ENCODE assay signal across 12 mouse cellular contexts in genomic region chr11:60224676-60225075, GRCm38 (mm10). TPM values are rescaled to one million over a fixed set of nuclear protein-coding genes. Genes with fewer than 3 reads are reported as not detected.
DNase-seq lines count a peak whose midpoint lies in the region; ATAC-seq and TF ChIP-seq lines count a peak whose summit lies in the region.
"Had no signal": no experiment of that assay in that cellular context is flagged by ENCODE, and none has a peak within 500 bp of the region (broad histone marks: within the 10 kb centered on the region; RNA-seq: fewer than 3 reads in every experiment).

No protein-coding gene starts in this region.

- peak; percentile 37 to 86 for DNase-seq in adrenal gland, adult (ENCODE audit: inconsistent age in 2 of 2, low spot score in 1 of 2)
- DNase-seq in adrenal gland, adult 18-20 months (ENCODE audit: low spot score in 2 of 2), result no peak
- no peak for DNase-seq in layer of hippocampus, adult 2 months (ENCODE audit: low spot score in 2 of 2)
- no peak for DNase-seq in layer of hippocampus, postnatal 14 days (ENCODE audit: low spot score in 2 of 2)
- peak; percentile 88 for DNase-seq in adipocyte (ENCODE audit: low spot score)
- peak; percentile 46 for DNase-seq in limb, embryonic 11.5 days (ENCODE audit: low spot score)
- DNase-seq in cerebellum, postnatal 36 days, result no peak
- DNase-seq: cerebellum, adult 2 months had no signal

- no peaks in the 10 kb centered on the region for H3K9me3 ChIP-seq in limb, embryonic 11.5 days (ENCODE audit: control insufficient read depth, low read length)
- H3K9me3 ChIP-seq: limb, embryonic 13.5 days; midbrain, embryonic 10.5 days had no signal

- H3K4me1 ChIP-seq in limb, embryonic 11.5 days (ENCODE audit: control insufficient read depth, insufficient read depth, low read length), result peaks cover 5% of the 10 kb centered on the region; the same call in 1 of the 2 replicates

- no peak for ATAC-seq in limb, embryonic 11.5 days (ENCODE audit: insufficient number of reproducible peaks, low FRiP score, low TSS enrichment, low read depth)
- ATAC-seq in monocyte, adult 5-6 weeks (replicated peaks; ENCODE audit: insufficient number of reproducible peaks, low FRiP score, low TSS enrichment, poor library complexity, severe bottlenecking), result no peak
- ATAC-seq: intestine, embryonic 16.5 days had no signal

- WGBS in limb, embryonic 11.5 days, result 52% methylated on average over 4 of the region's 4 CpGs

- TF ChIP-seq CTCF in layer of hippocampus, adult 2 months (conservative IDR thresholded peaks at IDR 0.05), result peak; percentile 40

- H3K36me3 ChIP-seq in limb, embryonic 11.5 days (ENCODE audit: control insufficient read depth, insufficient read depth, low read length), result no peaks in the 10 kb centered on the region
- H3K36me3 ChIP-seq: midbrain, embryonic 10.5 days had no signal

- H3K4me2 ChIP-seq in limb, embryonic 11.5 days (ENCODE audit: low read depth, severe bottlenecking), result no peak overlapping the region
- H3K4me2 ChIP-seq: limb, embryonic 13.5 days had no signal

- H3K27me3 ChIP-seq in limb, embryonic 11.5 days (ENCODE audit: control insufficient read depth, insufficient read depth, low read length), result no peaks in the 10 kb centered on the region
- H3K27me3 ChIP-seq: limb, embryonic 13.5 days had no signal

- H3K9ac ChIP-seq in limb, embryonic 11.5 days (ENCODE audit: low read length), result no peak overlapping the region
- H3K9ac ChIP-seq: limb, embryonic 13.5 days had no signal

- H3K27ac ChIP-seq in layer of hippocampus, adult 2 months, result peak overlapping the region; percentile 7; the same call in 1 of the 2 replicates
- H3K27ac ChIP-seq in limb, embryonic 11.5 days (replicated peaks; ENCODE audit: low read depth, low read length), result no peak overlapping the region
- H3K27ac ChIP-seq: limb, embryonic 13.5 days; midbrain, embryonic 10.5 days had no signal

- H3K4me3 ChIP-seq in layer of hippocampus, adult 2 months, result no peak overlapping the region
- no peak overlapping the region for H3K4me3 ChIP-seq in limb, embryonic 11.5 days (ENCODE audit: low read depth, low read length)
- H3K4me3 ChIP-seq: limb, embryonic 13.5 days; midbrain, embryonic 10.5 days had no signal

RNA-seq across cellular contexts. Expression of gene Srebf1, which starts 2.3 kb away (rescaled TPM):
- 100 to 1,000 TPM; 141 to 185 TPM for total RNA-seq in adrenal gland, adult 18-20 months (2021)
- total RNA-seq in layer of hippocampus, adult 2 months (2021), result 10 to 100 TPM; 64.2 to 70.8 TPM
- total RNA-seq in layer of hippocampus, postnatal 14 days (2021), result 10 to 100 TPM; 53.2 to 55.2 TPM
- 53.2 and 55.3 TPM in 2 replicates for polyA plus RNA-seq in limb, embryonic 11.5 days (2014; fragmentation: Nextera tagmentation; extraction: Ambion mirVana)
- 28.9 to 48.1 TPM (median 45.7 TPM) in 3 replicates for total RNA-seq in monocyte, adult 5-6 weeks (2017)

Comparison
In these comparisons a context has a peak if more than half of its experiments do, and no peak if none do; other contexts are left out.
1. DNase-seq: peak in adrenal gland, adult (2 of 2), adipocyte (single experiment) and limb, embryonic 11.5 days (single experiment); none in adrenal gland, adult 18-20 months (0 of 2), layer of hippocampus, adult 2 months (0 of 2), layer of hippocampus, postnatal 14 days (0 of 2) and cerebellum, postnatal 36 days (0 of 2).